Mouse (Mus musculus) small intestine, adult 2 months (tissue): Measurements from ENCODE around the gene Hoxd11.

Experiments
- CTCF ChIP-seq: fragments of 200-500 bp; IDR thresholded peaks from 2 replicates; pipeline ENCODE4 v1.5.1; 2012; ENCODE audit warnings: low read depth, mild to moderate bottlenecking, control low read depth, inconsistent platforms, low read length, moderate library complexity, mixed read lengths; ENCODE audit not compliant: insufficient replicate concordance, insufficient read length; ENCODE audit errors: extremely low read depth
- POLR2A ChIP-seq: fragments of 200-500 bp; IDR thresholded peaks from 2 replicates; pipeline ENCODE4 v1.6.1; 2012; ENCODE audit warnings: low read depth, mild to moderate bottlenecking, control low read depth, inconsistent platforms, low read length, moderate library complexity

DNA sequence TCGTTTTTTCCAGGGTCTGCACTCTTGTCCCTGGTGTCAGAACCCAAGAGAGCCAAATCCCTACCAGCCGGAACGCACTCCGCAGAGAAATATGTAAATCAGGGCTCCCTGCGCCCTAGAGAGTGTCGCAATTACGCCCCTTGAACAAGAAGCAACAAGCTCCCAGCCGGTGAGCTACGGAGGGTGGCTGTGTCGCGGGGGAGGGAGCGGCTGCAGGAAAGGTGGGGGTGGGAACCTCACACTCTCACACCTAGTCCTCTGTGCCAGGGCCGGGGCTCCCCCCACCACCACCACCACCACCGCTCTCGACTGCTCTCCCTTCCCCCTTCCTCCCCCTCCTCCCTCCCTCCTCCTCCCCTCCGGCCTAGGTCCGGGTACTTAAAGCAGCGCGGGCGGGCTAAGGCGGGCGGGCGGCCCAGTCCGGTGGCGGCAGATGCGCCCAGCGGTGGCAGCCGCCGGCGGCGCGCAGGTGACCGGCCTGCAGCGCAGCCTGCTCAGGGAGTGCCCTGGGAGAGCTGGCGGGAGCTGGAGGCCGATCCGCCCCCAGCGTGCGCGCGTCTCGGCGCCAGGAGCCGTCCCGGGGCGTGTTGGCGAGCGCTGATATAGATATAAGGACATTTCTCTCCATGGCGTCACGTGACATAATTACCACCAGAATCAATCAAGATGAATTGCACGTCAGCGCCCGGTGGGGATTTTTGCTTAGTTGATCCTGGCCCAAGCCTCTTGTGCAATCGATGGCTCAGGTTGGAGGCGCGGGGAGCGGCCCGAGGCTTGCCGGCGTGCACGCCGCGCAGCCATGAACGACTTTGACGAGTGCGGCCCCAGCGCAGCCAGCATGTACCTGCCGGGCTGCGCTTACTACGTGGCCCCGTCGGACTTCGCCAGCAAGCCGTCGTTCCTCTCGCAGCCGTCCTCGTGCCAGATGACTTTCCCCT is 2.5 kb downstream of the Hoxd11 start:
- TF ChIP-seq POLR2A (no peak), CTCF (no peak)
